Mouse (Mus musculus): ENCODE results near the gene Fermt2.

DNA sequence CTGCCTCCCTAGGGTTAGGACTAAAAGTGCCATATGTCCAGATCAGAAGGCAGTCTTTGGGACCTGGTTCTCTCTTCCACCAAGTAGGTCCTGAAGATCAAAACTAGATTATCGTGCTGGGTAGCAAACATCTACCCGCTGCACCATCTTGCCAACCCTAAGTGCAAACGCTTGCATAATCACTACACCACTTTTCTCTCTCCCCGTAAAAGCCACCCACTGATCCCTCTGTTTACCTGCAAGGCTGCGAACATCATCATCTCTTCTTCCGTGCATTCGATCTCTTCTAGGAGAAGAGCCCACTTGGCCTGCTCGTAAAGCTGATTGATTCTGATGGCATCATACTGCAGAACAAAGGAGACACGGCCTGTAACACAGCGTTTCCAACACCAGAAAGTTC lies 57.4 kb downstream of the Fermt2 start:
- TF ChIP-seq CTCF (IDR thresholded peaks at IDR 0.05; ENCODE audit: insufficient read depth, low read length) = no peak
- TF ChIP-seq POLR2A (IDR thresholded peaks at IDR 0.05; ENCODE audit: borderline replicate concordance, extremely low read depth, low read depth, low read length) = no peak

Data from lung, adult 2 months (tissue).